Mouse (Mus musculus): ENCODE measurements around the gene Tspan18.

- TF ChIP-seq POLR2A (IDR thresholded peaks at IDR 0.05; ENCODE audit: borderline replicate concordance, extremely low read depth, insufficient read depth, insufficient read length, poor library complexity, severe bottlenecking) (no peak), CTCF (IDR thresholded peaks at IDR 0.05; ENCODE audit: borderline replicate concordance, extremely low read depth, insufficient read depth, insufficient read length) (no peak)
These were observed 102.2 kb downstream of the Tspan18 start for GRCm38 (mm10) chr2:93232141-93232540.

Data from brain, embryonic 14.5 days (tissue).